Mouse (Mus musculus) bone marrow, adult 2 months (tissue): ENCODE results near the gene Gpatch2l.
A peak's percentile ranks its signal among the peaks of the same experiment; 100 is the strongest.

ENCODE experiments used
- CTCF ChIP-seq: fragments of 200-500 bp; IDR thresholded peaks from 2 replicates; pipeline ENCODE4 v1.5.1; 2011; ENCODE audit warnings: low read length, control low read depth; ENCODE audit not compliant: control insufficient read depth, insufficient read depth
- POLR2A ChIP-seq: fragments of 200-500 bp; IDR thresholded peaks from 2 replicates; pipeline ENCODE4 v1.6.1; 2011; ENCODE audit warnings: low read depth, mild to moderate bottlenecking, control low read depth, low read length, borderline replicate concordance; ENCODE audit not compliant: control insufficient read depth

DNA sequence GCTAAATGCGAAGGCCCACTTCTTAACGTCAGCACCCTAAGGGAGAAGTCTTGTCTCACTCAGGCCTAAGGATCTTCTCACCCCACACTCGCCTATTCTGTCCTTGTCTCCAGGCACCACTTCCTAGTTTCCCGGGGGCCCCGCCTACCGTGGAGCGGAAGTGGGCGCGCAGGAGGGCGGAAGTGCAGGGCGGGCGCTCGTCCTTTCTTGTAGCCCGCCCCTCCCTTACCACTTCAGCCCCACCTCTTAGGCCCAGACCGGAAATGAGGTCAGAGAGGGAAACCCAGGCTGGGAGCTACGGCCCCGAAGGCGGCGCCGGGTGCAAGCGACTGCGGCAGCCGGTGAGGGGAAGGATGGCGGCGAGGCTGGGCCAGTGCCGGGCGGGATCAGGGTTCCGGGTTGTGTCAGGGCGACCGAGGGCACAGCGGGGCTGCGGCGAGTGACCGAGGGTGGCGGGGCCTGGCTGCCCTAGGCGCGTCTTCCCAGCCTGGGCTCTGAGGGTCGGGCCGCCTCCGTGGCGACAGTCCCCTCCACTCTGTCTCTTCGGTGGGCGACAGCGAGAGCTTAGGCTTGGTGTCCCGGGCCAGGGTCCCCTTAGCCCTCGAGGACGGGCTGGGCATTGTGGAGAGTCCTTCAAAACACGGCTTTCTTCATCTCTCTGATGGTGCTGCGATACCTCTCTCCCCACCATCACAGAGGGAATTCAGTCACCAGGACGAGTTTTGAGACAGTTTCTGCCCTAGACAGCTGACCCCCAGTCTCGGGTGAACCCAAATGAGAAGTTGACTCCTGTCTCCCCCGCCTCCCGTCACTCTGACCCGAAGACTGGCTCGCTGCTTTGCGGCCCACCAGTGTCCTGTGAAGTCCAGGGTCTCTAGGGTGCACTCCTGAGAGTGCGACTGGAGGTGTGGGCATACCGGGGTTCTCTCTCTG lies at the start of gene Gpatch2l:
- TF ChIP-seq POLR2A (peak; percentile 94; the same call in 1 of the 2 replicates), CTCF (no peak)
